Mouse (Mus musculus) lung, embryonic 15.5 days (tissue): ENCODE data around the gene Wdr60. TPM values are rescaled to one million over a fixed set of nuclear protein-coding genes. Genes with fewer than 3 reads are reported as not detected.

Experiments used
- ATAC-seq: fragments of 200-750 bp; cut with Nextera tagmentation; 2 replicates; pipeline ENCODE4 v1.8.0; 2017; ENCODE audit warnings: moderate number of reproducible peaks, borderline replicate concordance; ENCODE audit not compliant: low FRiP score, low TSS enrichment; ENCODE audit errors: extremely low read depth
- H3K27ac ChIP-seq: fragments of 300-500 bp; sonication (generic); 2 replicates; pipeline ENCODE4 v1.5.1; 2015; ENCODE audit warnings: moderate library complexity, mild to moderate bottlenecking, inconsistent platforms
- H3K27me3 ChIP-seq: fragments of 300-500 bp; sonication (generic); 2 replicates; pipeline ENCODE4 v1.6.1; 2015; ENCODE audit warnings: inconsistent platforms
- H3K36me3 ChIP-seq: fragments of 300-500 bp; sonication (generic); 2 replicates; pipeline ENCODE4 v1.6.1; 2015; ENCODE audit warnings: inconsistent platforms
- H3K4me1 ChIP-seq: fragments of 300-500 bp; sonication (generic); 2 replicates; pipeline ENCODE4 v1.6.1; 2015; ENCODE audit warnings: inconsistent platforms
- H3K4me2 ChIP-seq: fragments of 300-500 bp; sonication (generic); 2 replicates; pipeline ENCODE4 v1.6.1; 2015; ENCODE audit warnings: inconsistent platforms, mild to moderate bottlenecking, moderate library complexity
- H3K4me3 ChIP-seq: fragments of 300-500 bp; sonication (generic); 2 replicates; pipeline ENCODE4 v1.5.1; 2015; ENCODE audit warnings: mild to moderate bottlenecking, inconsistent platforms
- H3K9ac ChIP-seq: fragments of 300-500 bp; sonication (generic); 2 replicates; pipeline ENCODE4 v1.6.1; 2015; ENCODE audit warnings: inconsistent platforms
- H3K9me3 ChIP-seq: fragments of 300-500 bp; sonication (generic); 2 replicates; pipeline ENCODE4 v1.6.1; 2016; ENCODE audit warnings: inconsistent platforms
- WGBS: fragments of 180-500 bp; shearing (Covaris S2); methylation state at CpG from one replicate; pipeline ENCODE4 v1.1.7; 2015; 5-methylcytosine and 5-hydroxymethylcytosine counted together
- polyA plus RNA-seq: library from polyadenylated mRNA; unstranded; fragments of >200 nt; fragmentation: Nextera tagmentation; extraction: Ambion mirVana; gene quantifications from 2 replicates; pipeline ENCODE4 v1.2.1, GENCODE M21; 2015

Wdr60 gene
- polyA plus RNA-seq: 17.4 and 18.9 TPM in 2 replicates

DNA sequence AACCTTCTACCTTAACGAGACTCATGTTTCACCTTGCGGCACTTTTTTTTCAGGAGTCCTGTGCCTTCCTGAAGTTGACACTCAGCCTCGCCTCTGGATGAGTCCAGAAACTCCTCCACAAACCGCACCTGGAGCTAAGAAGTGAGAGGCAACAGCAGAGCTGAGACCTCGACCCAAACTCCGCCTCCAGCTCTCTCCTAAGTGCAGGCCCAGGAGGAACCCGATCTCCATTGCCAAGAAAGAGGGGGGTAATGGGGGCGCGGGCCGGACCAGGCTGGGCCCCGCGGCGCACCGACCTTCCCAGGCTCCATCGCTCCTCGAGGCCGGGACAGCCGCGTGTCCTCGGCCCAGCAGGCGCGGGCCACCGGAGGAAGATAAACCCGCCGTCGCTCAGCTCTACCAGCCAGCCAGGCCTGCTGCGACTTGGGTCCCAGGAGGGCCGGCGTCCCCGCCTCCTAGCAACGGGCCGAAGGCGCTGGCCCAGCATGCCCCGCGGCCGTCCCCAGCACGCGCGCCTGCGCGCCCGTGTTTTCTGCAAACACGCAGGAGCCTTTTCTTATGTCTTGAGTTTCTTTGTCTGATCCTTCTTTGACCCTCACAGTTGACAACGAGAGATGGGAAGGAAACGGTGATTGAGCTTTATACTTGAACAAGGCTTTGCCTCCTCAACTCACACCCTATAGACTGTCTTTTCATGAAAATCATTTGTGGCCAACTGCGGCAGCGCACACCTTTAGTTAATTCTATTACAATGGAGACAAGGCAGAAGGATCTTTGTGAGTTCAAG, at the start of gene Wdr60:
Gene Wdr60 (minus strand): TSS at position 468 of the 787 bp plus-strand sequence.
- peak within 1 kb of the TSS; percentile 76 for H3K4me3 ChIP-seq
- peak; percentile 99 for ATAC-seq
- no peaks in the 10 kb centered on the region for H3K36me3 ChIP-seq
- 3% methylated on average over 47 of the region's 47 CpGs for WGBS
- peak within 1 kb of the TSS; percentile 84 for H3K27ac ChIP-seq
- H3K9ac ChIP-seq: peak within 1 kb of the TSS; percentile 76
- no peaks in the 10 kb centered on the region for H3K27me3 ChIP-seq
- H3K4me1 ChIP-seq: no peaks in the 10 kb centered on the region
- peak within 1 kb of the TSS; percentile 72 for H3K4me2 ChIP-seq
- H3K9me3 ChIP-seq: no peaks in the 10 kb centered on the region

GRCm38 (mm10) chr12:116308612-116309011, 45.8 kb upstream of the Wdr60 start:
- Histone ChIP-seq H3K9me3 (no peaks in the 10 kb centered on the region), H3K4me2 (no peak overlapping the region), H3K4me3 (no peak overlapping the region), H3K27ac (no peak overlapping the region), H3K27me3 (no peaks in the 10 kb centered on the region), H3K4me1 (no peaks in the 10 kb centered on the region), H3K9ac (no peak overlapping the region), H3K36me3 (no peaks in the 10 kb centered on the region)
- WGBS: 71% methylated on average over 2 of the region's 2 CpGs
- ATAC-seq: no peak

DNA sequence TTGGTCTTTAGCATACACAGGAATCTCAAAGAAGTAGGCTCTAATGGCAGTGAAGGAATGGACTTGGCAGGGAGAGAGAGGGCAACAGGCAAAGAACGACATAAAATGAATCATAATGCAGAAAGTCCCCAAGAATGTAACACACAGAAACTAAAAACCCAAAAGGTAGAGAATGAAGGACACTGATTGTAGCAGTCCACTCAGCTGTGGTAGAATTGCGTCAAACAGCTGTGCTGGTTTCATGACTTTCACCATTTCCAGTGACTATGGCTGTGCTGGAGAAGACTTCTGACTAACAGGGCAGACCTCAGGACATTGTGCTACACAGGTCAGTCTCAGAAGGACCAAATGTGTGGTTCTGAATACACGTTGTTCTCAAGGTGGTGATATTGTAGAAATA, 45.0 kb upstream of the Wdr60 start:
- Histone ChIP-seq H3K9ac (no peak overlapping the region), H3K9me3 (no peaks in the 10 kb centered on the region), H3K27me3 (no peaks in the 10 kb centered on the region), H3K4me1 (no peaks in the 10 kb centered on the region), H3K4me3 (no peak overlapping the region), H3K36me3 (no peaks in the 10 kb centered on the region), H3K4me2 (no peak overlapping the region), H3K27ac (no peak overlapping the region)
- WGBS: 84% methylated on average over 3 of the region's 3 CpGs
- ATAC-seq: no peak

GRCm38 (mm10) chr12:116306042-116306441, 43.2 kb upstream of the Wdr60 start:
- Histone ChIP-seq H3K4me1 (no peaks in the 10 kb centered on the region), H3K4me2 (no peak overlapping the region), H3K27me3 (no peaks in the 10 kb centered on the region), H3K27ac (no peak overlapping the region), H3K9ac (no peak overlapping the region), H3K36me3 (no peaks in the 10 kb centered on the region), H3K4me3 (no peak overlapping the region), H3K9me3 (no peaks in the 10 kb centered on the region)
- ATAC-seq: no peak
- 43% methylated on average over 1 of the region's 1 CpGs for WGBS

GRCm38 (mm10) chr12:116302181-116302580, 39.4 kb upstream of the Wdr60 start:
- Histone ChIP-seq H3K27me3 (no peaks in the 10 kb centered on the region), H3K4me3 (no peak overlapping the region), H3K4me2 (no peak overlapping the region), H3K27ac (no peak overlapping the region), H3K4me1 (no peaks in the 10 kb centered on the region), H3K36me3 (no peaks in the 10 kb centered on the region), H3K9me3 (no peaks in the 10 kb centered on the region), H3K9ac (no peak overlapping the region)
- ATAC-seq: no peak

DNA sequence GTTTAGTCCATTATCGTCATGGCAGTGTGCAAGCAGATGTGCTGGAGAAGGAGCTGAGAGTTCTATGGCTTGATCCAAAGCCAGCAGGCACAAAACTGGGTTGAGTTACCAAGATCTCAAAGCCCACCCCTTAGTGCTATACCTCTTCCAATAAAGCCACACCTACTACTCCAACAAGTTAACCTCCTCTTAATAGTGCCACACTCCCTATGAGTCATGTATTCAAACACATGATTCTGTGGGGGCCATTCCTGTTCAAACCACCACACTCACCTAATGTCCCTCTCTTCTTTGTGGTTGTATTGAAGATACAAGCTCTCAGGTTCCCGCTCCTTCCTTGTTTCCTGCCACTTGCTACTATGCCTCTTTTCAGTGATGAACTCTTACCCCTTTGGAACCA, 37.1 kb upstream of the Wdr60 start:
- Histone ChIP-seq H3K36me3 (no peaks in the 10 kb centered on the region), H3K4me1 (no peaks in the 10 kb centered on the region), H3K27me3 (no peaks in the 10 kb centered on the region), H3K4me2 (no peak overlapping the region), H3K9ac (no peak overlapping the region), H3K4me3 (no peak overlapping the region), H3K9me3 (no peaks in the 10 kb centered on the region), H3K27ac (no peak overlapping the region)
- ATAC-seq: no peak
- 91% methylated on average over 2 of the region's 2 CpGs for WGBS

DNA sequence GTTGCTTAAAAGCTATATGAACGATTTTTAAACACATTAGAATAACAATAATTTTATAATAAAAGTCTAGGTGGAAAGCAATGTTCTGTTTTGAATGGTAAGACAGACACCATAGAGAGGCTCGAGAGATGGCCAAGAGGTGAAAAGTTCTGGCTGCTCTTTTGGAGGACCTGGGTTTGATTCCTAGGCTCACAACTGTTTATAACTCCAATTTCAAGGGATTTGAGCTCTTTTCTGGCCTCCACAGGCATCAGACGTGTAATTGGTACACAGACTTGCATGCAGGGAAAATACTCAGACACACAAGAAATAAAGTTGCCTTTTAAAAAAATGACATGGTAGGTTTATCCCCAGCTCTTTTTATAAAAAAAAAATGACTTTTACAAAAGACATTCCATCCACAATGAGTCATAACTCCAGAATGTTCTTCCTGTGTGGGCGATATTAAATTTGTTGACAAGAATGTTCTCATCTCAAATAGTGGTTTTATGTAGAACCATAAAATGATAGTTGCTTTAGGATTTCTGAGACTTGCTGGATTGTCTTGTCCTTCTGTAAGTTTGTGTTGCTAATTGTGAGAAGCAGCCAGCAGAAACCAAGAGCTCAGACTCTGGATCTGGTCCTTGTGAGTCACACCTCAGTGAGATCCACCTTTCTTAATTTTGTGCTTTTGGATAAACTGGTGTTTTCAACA, 30.9 kb upstream of the Wdr60 start:
- Histone ChIP-seq H3K36me3 (no peaks in the 10 kb centered on the region), H3K4me1 (no peaks in the 10 kb centered on the region), H3K4me2 (no peak overlapping the region), H3K9me3 (no peaks in the 10 kb centered on the region), H3K27ac (no peak overlapping the region), H3K9ac (no peak overlapping the region), H3K4me3 (no peak overlapping the region), H3K27me3 (no peaks in the 10 kb centered on the region)
- ATAC-seq: no peak
- WGBS: 69% methylated on average over 4 of the region's 4 CpGs

DNA sequence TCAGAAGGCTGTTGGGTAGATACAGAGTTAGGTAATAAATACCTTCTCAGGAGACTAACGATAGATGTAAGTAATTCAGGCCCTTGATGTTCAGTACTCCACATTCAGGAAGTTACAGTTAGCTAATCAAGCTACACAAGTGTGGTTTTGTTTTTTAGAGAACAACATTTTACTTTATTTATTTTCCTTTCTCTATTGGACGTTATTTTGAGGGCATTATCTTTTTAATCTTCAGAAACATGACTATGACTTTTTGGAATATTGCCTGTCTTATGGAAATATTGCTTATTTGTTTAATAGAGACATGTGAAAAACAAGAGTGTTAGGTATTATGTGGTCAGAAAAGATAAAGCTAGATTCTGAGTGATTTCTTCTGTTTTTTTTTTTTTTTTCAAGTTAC, 30.4 kb upstream of the Wdr60 start:
- WGBS: 55% methylated on average over 2 of the region's 2 CpGs
- ATAC-seq: no peak
- H3K27ac ChIP-seq: no peak overlapping the region
- H3K36me3 ChIP-seq: no peaks in the 10 kb centered on the region
- H3K9ac ChIP-seq: no peak overlapping the region
- H3K4me3 ChIP-seq: no peak overlapping the region
- H3K4me1 ChIP-seq: no peaks in the 10 kb centered on the region
- H3K4me2 ChIP-seq: no peak overlapping the region
- H3K27me3 ChIP-seq: no peaks in the 10 kb centered on the region
- no peaks in the 10 kb centered on the region for H3K9me3 ChIP-seq

GRCm38 (mm10) chr12:116283511-116283910, 20.7 kb upstream of the Wdr60 start:
- ATAC-seq: no peak
- 77% methylated on average over 2 of the region's 2 CpGs for WGBS
- Histone ChIP-seq H3K9me3 (no peaks in the 10 kb centered on the region), H3K4me2 (no peak overlapping the region), H3K4me1 (peaks cover 11% of the 10 kb centered on the region; the same call in 1 of the 2 replicates), H3K27me3 (no peaks in the 10 kb centered on the region), H3K27ac (no peak overlapping the region), H3K4me3 (no peak overlapping the region), H3K36me3 (no peaks in the 10 kb centered on the region), H3K9ac (no peak overlapping the region)

DNA sequence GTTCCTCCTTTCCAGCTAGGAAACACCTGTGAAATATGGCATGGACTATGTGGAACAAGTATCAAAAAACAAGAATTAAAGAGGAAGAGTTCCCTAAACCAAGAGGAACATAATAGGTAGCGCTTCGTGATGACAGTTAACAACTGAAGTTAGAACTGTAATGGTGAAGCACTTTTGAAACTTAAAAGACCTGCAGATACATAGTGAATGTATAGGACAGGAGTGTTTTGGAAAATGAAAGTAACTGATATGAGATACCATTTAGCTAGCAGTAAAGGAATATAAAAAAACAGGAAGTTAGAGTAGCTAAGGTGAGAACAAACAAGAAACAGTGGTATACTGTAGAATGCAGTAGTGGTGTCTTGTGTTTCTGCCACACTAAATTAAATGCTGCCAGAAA, 20.0 kb upstream of the Wdr60 start:
- Histone ChIP-seq H3K4me3 (no peak overlapping the region), H3K9ac (no peak overlapping the region), H3K4me1 (peaks cover 11% of the 10 kb centered on the region; the same call in 1 of the 2 replicates), H3K27me3 (no peaks in the 10 kb centered on the region), H3K9me3 (no peaks in the 10 kb centered on the region), H3K36me3 (no peaks in the 10 kb centered on the region), H3K4me2 (peak overlapping the region; percentile 5; the same call in 1 of the 2 replicates), H3K27ac (no peak overlapping the region)
- no peak for ATAC-seq
- 91% methylated on average over 2 of the region's 2 CpGs for WGBS

GRCm38 (mm10) chr12:116281427-116282281, 18.8 kb upstream of the Wdr60 start:
- H3K36me3 ChIP-seq: no peaks in the 10 kb centered on the region
- H3K4me3 ChIP-seq: peak overlapping the region; percentile 100
- H3K4me2 ChIP-seq: peak overlapping the region; percentile 94
- no peak for ATAC-seq
- H3K9me3 ChIP-seq: no peaks in the 10 kb centered on the region
- peaks cover 11% of the 10 kb centered on the region; the same call in 1 of the 2 replicates for H3K4me1 ChIP-seq
- no peaks in the 10 kb centered on the region for H3K27me3 ChIP-seq
- H3K9ac ChIP-seq: peak overlapping the region; percentile 99
- WGBS: 1% methylated on average over 49 of the region's 55 CpGs
- H3K27ac ChIP-seq: peak overlapping the region; percentile 99
